Mouse (Mus musculus) kidney, adult 9 months (tissue): ENCODE results near the gene Gm26897.

Source experiments
- DNase-seq: peaks from one replicate; pipeline ENCODE4 v3.0.0; 2022

Gm26897 gene

GRCm38 (mm10) chr5:111733851-111734250 lies at the start of gene Gm26897:
Gene Gm26897 (plus strand): TSS chr5:111733924.
- DNase-seq = no peak

- DNase-seq = no peak
Observed at GRCm38 (mm10) chr5:111687370-111687769, 46.4 kb upstream of the Gm26897 start.

- DNase-seq = no peak
Observed at GRCm38 (mm10) chr5:111688584-111688983, 45.1 kb upstream of the Gm26897 start.

- DNase-seq = no peak
Observed at GRCm38 (mm10) chr5:111697996-111698395, 35.7 kb upstream of the Gm26897 start.

- no peak for DNase-seq
Observed at GRCm38 (mm10) chr5:111699711-111700303, 33.9 kb upstream of the Gm26897 start.

- no peak for DNase-seq
Observed at GRCm38 (mm10) chr5:111701634-111702329, 31.9 kb upstream of the Gm26897 start.

GRCm38 (mm10) chr5:111703586-111703985 lies 30.1 kb upstream of the Gm26897 start:
- DNase-seq = no peak

GRCm38 (mm10) chr5:111704326-111704725 lies 29.4 kb upstream of the Gm26897 start:
- DNase-seq = no peak

GRCm38 (mm10) chr5:111709195-111709901 lies 24.4 kb upstream of the Gm26897 start:
- DNase-seq = no peak

GRCm38 (mm10) chr5:111719018-111719417 lies 14.7 kb upstream of the Gm26897 start:
- DNase-seq = no peak

GRCm38 (mm10) chr5:111720726-111721125 lies 13.0 kb upstream of the Gm26897 start:
- DNase-seq = no peak

GRCm38 (mm10) chr5:111724713-111725112 lies 9.0 kb upstream of the Gm26897 start:
- peak; percentile 4 for DNase-seq

GRCm38 (mm10) chr5:111725195-111725920 lies 8.4 kb upstream of the Gm26897 start:
- DNase-seq = peak; percentile 11

- no peak for DNase-seq
Observed at GRCm38 (mm10) chr5:111728411-111728810, 5.3 kb upstream of the Gm26897 start.

GRCm38 (mm10) chr5:111730560-111731167 lies 3.1 kb upstream of the Gm26897 start:
- no peak for DNase-seq

GRCm38 (mm10) chr5:111732194-111732593 lies 1.5 kb upstream of the Gm26897 start:
- DNase-seq = no peak

- no peak for DNase-seq
Observed at GRCm38 (mm10) chr5:111739480-111739879, 5.8 kb downstream of the Gm26897 start.

GRCm38 (mm10) chr5:111740384-111741275 lies 6.9 kb downstream of the Gm26897 start:
- no peak for DNase-seq

- no peak for DNase-seq
Observed at GRCm38 (mm10) chr5:111741352-111741751, 7.6 kb downstream of the Gm26897 start.

GRCm38 (mm10) chr5:111742290-111742898 lies 8.7 kb downstream of the Gm26897 start:
- no peak for DNase-seq

- DNase-seq = no peak
Observed at GRCm38 (mm10) chr5:111749599-111749998, 15.9 kb downstream of the Gm26897 start.
